Mouse (Mus musculus): ENCODE results near the gene Zfp663. TPM values are rescaled to one million over a fixed set of nuclear protein-coding genes. Genes with fewer than 3 reads are reported as not detected.

Zfp663 gene
- polyA plus RNA-seq, 1 experiment = not detected

GRCm38 (mm10) chr2:165349466-165349865 is 19.1 kb downstream of the Zfp663 start:
- TF ChIP-seq GATA1 (IDR thresholded peaks at IDR 0.05; ENCODE audit: borderline replicate concordance, low read length) (no peak), FLI1 (IDR thresholded peaks at IDR 0.05; ENCODE audit: low read length) (no peak)
- Histone ChIP-seq H3K36me3 (replicated peaks; ENCODE audit: low read length) (no peaks in the 10 kb centered on the region), H3K4me3 (replicated peaks) (no peak overlapping the region), H3K9me3 (peaks cover 46% of the 10 kb centered on the region), H3K4me1 (no peaks in the 10 kb centered on the region), H3K27me3 (replicated peaks) (peaks cover 31% of the 10 kb centered on the region)

DNA sequence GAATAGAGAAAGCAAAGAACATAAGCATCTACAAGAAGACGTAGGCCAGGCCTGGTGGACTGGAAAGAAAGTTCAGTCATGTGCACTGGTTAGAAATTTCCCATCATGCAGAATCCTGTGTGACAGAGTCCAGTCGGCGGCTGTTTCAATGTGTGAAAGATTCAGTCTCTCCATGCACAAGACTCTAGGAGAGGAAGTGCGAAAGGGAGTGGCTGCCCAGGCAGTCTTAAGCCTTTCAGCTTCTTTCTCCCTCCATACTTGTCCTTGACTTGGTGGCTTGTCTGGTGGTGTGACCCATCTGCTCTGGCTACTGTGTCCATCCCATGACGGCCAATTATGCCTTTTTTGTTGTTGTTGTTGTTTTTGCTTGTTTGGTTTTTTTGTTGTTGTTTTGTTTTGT is 22.3 kb downstream of the Zfp663 start:
- H3K9me3 ChIP-seq = peaks cover 16% of the 10 kb centered on the region
- H3K4me3 ChIP-seq (replicated peaks) = no peak overlapping the region
- H3K36me3 ChIP-seq (replicated peaks; ENCODE audit: low read length) = no peaks in the 10 kb centered on the region
- TF ChIP-seq GATA1 (IDR thresholded peaks at IDR 0.05; ENCODE audit: borderline replicate concordance, low read length) = no peak
- peaks cover 37% of the 10 kb centered on the region for H3K27me3 ChIP-seq (replicated peaks)
- peaks cover 3% of the 10 kb centered on the region; the same call in 1 of the 2 replicates for H3K4me1 ChIP-seq

DNA sequence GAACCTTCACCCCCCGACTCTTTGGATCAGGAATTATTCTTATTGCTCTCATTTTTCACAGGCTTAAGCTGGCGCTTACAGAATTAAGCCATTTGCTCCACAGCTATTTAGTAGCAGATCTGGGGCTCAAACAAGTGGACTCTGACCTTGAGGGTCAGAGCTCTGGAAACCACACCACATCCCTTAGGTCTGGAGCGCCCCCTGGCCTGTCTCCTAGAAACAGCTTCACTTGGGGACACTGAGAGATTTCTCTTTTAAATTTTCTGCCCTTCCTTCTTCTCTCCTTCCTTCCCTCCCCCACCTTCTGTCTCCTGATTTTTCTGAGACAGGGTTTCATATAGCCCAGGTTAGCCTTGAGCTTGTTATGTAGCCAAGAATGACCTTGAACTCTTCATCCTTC is 31.3 kb downstream of the Zfp663 start:
- H3K9me3 ChIP-seq = peaks cover 11% of the 10 kb centered on the region
- peaks cover 36% of the 10 kb centered on the region for H3K4me1 ChIP-seq
- H3K4me3 ChIP-seq (replicated peaks) = no peak overlapping the region
- no peaks in the 10 kb centered on the region for H3K36me3 ChIP-seq (replicated peaks; ENCODE audit: low read length)
- peaks cover 23% of the 10 kb centered on the region for H3K27me3 ChIP-seq (replicated peaks)
- TF ChIP-seq GATA1 (IDR thresholded peaks at IDR 0.05; ENCODE audit: borderline replicate concordance, low read length) (no peak), FLI1 (IDR thresholded peaks at IDR 0.05; ENCODE audit: low read length) (no peak)

DNA sequence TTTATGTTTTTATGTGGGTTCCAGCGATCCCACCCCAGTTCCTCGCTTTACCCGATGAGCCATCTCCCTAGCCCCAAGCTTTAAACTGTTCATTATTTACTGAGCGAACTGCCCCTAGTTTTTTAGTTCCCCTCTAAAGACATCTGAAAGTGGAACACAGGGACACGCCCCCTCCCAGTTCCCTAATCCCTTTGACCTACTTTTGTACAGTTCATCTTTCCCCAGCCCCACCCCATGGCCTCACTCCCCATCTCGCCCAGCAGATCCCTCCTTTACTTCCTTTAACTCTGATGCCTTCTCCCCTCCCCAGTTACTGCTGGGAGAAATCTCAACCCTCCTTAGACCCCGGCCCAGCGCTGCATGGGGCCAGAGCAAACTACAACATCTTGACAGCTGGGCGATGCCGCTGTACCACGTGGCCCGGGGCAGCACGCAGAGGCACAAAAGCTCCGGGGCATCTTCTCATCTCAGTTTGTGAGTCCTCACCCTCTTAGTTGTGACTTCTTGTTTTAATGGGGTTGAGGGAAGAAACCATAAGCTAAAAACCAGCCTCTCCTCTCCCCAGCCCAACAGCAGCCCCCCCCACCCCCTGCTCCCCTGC is 35.8 kb downstream of the Zfp663 start:
- Histone ChIP-seq H3K36me3 (replicated peaks; ENCODE audit: low read length) (no peaks in the 10 kb centered on the region), H3K27me3 (replicated peaks) (peaks cover 2% of the 10 kb centered on the region), H3K9me3 (peaks cover 11% of the 10 kb centered on the region), H3K4me3 (replicated peaks) (no peak overlapping the region), H3K4me1 (peaks cover 57% of the 10 kb centered on the region)
- TF ChIP-seq GATA1 (IDR thresholded peaks at IDR 0.05; ENCODE audit: borderline replicate concordance, low read length) = no peak
- TF ChIP-seq FLI1 (IDR thresholded peaks at IDR 0.05; ENCODE audit: low read length) = no peak

DNA sequence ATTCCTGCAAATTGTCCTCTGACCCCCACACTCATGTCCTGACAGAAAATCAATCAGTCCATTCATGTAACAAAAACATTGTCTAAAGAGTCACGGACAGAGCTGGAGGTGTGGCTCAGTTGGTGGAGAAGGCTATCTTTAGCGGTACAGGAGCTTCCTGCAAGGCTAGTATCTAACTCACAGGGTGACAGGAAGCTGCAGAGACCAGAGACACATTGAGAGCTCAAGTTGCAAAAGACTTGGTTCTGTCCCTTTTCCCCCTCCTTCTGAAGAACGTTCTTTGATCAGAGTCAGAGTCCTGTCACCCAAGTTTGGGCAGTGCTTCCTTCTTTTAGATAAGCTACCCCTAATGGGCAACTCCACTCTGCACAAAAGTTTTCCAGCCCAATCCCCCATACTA is 38.8 kb downstream of the Zfp663 start:
- Histone ChIP-seq H3K4me1 (peaks cover 66% of the 10 kb centered on the region), H3K4me3 (replicated peaks) (peak overlapping the region; percentile 34), H3K27me3 (replicated peaks) (no peaks in the 10 kb centered on the region), H3K36me3 (replicated peaks; ENCODE audit: low read length) (no peaks in the 10 kb centered on the region), H3K9me3 (0 out of 2 replicates have a peak, but pooled peaks cover 3% of the 10 kb centered on the region)
- TF ChIP-seq FLI1 (IDR thresholded peaks at IDR 0.05; ENCODE audit: low read length) (no peak), GATA1 (IDR thresholded peaks at IDR 0.05; ENCODE audit: borderline replicate concordance, low read length) (peak; percentile 62; the same call in 1 of the 3 replicates)

GRCm38 (mm10) chr2:165328746-165329145 is 39.8 kb downstream of the Zfp663 start:
- Histone ChIP-seq H3K36me3 (replicated peaks; ENCODE audit: low read length) (peaks cover 7% of the 10 kb centered on the region), H3K9me3 (no peaks in the 10 kb centered on the region), H3K4me1 (peaks cover 76% of the 10 kb centered on the region), H3K4me3 (replicated peaks) (peak overlapping the region; percentile 20), H3K27me3 (replicated peaks) (no peaks in the 10 kb centered on the region)
- TF ChIP-seq GATA1 (IDR thresholded peaks at IDR 0.05; ENCODE audit: borderline replicate concordance, low read length) (no peak), FLI1 (IDR thresholded peaks at IDR 0.05; ENCODE audit: low read length) (no peak)

DNA sequence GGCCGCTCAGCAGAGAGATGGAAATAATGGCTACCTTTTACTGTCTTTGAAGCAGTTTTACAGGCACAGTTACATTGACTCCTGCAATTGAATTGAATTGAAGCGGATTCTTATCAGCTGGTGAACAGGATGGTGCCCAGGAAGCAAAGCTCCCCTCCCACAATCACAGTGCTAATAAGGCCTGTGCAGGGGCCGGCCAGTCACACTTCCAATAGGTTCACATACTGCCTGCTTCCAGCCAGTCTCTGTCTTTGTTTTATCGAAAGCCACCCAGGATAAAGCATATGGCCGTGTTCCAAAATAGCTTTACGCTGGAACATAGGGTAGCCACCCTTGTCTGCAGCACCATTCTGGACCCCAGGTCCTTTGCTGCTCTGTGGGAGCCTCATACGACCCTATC is 41.1 kb downstream of the Zfp663 start:
- Histone ChIP-seq H3K27me3 (replicated peaks) (no peaks in the 10 kb centered on the region), H3K4me3 (replicated peaks) (peak overlapping the region; percentile 99), H3K36me3 (replicated peaks; ENCODE audit: low read length) (peaks cover 21% of the 10 kb centered on the region), H3K9me3 (no peaks in the 10 kb centered on the region), H3K4me1 (peaks cover 79% of the 10 kb centered on the region)
- TF ChIP-seq GATA1 (IDR thresholded peaks at IDR 0.05; ENCODE audit: borderline replicate concordance, low read length) (no peak), FLI1 (IDR thresholded peaks at IDR 0.05; ENCODE audit: low read length) (no peak)

DNA sequence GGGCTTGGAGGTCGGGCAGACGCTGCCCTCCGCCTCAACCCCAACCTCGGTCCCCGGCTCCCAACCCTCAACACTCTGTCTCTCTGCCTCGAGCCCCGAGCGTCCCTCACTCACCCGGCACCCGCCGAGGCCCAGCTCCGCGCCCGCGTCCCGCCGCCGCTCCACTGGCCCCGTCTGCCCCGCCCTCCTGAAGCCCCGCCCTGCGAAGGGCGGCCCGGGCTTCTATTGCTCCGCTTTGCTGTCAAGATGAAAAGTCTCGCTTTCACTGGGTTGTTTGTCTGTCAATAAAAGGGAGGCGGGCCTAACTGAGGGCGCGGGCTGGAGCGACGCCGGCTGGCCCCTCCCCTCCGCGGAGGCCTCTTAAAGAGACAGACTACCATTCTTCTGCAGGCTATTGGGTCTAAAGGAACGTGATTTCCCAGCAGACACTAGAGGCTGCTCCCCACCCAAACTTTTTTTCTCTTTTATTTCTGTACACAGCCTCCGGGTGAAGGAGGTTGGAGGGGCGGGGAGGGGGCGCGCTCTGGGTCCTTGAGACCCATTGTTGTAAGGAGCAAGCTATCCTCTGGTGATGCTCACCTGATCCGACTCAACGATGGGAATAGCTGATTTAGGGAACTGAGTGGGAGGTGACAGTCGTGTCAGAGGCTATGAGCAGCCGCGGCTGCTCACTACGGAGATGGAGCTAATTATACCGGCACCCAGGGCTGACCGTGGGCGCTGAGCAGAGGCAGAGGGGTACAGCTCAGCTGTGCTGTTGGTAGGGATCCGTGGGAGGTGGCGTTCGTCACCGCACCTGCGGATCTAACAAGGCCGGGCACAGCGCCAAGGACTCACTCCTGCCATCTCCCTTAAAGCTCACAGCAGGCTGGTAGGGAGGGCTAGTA is 42.0 kb downstream of the Zfp663 start, which contains the start of gene Elmo2:
Elmo2 (minus strand) TSS at position 176 of the 887 bp plus-strand sequence.
- Histone ChIP-seq H3K4me1 (peaks cover 82% of the 10 kb centered on the region), H3K27me3 (replicated peaks) (no peaks in the 10 kb centered on the region), H3K9me3 (no peaks in the 10 kb centered on the region), H3K4me3 (replicated peaks) (peak within 1 kb of the TSS; percentile 99), H3K36me3 (replicated peaks; ENCODE audit: low read length) (peaks cover 27% of the 10 kb centered on the region)
- no peak for TF ChIP-seq GATA1 (IDR thresholded peaks at IDR 0.05; ENCODE audit: borderline replicate concordance, low read length)

DNA sequence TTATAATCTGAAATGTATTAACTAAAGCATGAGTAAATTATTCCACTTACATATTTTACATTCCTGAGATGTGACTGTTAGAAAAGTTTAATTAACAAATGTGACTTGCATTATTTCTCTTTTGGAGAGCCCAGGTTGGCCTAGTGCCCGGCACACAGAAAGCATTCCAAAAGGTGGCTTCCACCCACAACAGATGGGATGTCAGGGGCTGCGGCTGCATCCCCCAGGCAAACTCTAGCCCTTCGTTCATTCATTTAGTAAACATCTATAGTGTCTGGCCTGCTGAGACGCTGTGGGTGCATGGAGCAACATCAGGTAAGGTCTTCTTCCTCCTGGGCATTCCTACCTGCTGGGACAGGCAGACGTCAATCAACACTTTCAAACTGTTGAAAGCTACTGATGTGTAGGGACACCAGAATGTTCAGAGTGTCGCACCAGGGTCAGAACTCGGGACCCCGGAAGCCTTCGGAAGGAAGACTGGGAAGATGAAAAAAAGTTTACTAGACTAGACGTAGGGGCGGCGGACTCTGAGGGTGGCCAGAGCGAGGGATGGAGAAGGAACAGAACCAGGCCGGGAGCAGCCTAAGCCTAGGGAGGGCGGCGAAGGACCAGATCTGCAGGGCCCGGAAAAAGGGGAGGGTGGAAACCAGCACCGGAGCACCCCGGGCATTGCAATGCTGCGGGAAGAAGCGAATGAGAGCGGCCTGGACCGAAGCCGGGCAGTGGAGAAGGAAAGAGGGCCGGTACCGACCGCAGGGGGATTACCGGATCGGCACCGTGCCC is 42.8 kb downstream of the Zfp663 start:
- Histone ChIP-seq H3K27me3 (replicated peaks) (no peaks in the 10 kb centered on the region), H3K4me1 (peaks cover 90% of the 10 kb centered on the region), H3K36me3 (replicated peaks; ENCODE audit: low read length) (peaks cover 27% of the 10 kb centered on the region), H3K4me3 (replicated peaks) (peak overlapping the region; percentile 99), H3K9me3 (no peaks in the 10 kb centered on the region)
- no peak for TF ChIP-seq GATA1 (IDR thresholded peaks at IDR 0.05; ENCODE audit: borderline replicate concordance, low read length)

All from megakaryocyte, embryonic 14.5 days (primary cell).